Mouse (Mus musculus) embryonic stem cell, embryonic (primary cell): ENCODE measurements around the gene Arhgef3.

Experiments used
- CTCF ChIA-PET, 4 experiments: fragments of 300-600 bp in 2 of 4; fragments of 350-600 bp in 2 of 4; sonication (Branson Sonifier 250); formaldehyde crosslinking; loops; one replicate each; lab custom pipeline; 2022; ENCODE audit warnings: inconsistent platforms in 2 of 4; lab: Charles Lee
- POLR2A ChIA-PET, 4 experiments: fragments of 300-600 bp in 2 of 4; fragments of 350-600 bp in 2 of 4; sonication (Branson Sonifier 250); formaldehyde crosslinking; loops; one replicate each; lab custom pipeline; 2022; ENCODE audit warnings: antibody characterized with exemption in 4 of 4, inconsistent platforms in 1 of 4; lab: Charles Lee

The Arhgef3 gene

DNA sequence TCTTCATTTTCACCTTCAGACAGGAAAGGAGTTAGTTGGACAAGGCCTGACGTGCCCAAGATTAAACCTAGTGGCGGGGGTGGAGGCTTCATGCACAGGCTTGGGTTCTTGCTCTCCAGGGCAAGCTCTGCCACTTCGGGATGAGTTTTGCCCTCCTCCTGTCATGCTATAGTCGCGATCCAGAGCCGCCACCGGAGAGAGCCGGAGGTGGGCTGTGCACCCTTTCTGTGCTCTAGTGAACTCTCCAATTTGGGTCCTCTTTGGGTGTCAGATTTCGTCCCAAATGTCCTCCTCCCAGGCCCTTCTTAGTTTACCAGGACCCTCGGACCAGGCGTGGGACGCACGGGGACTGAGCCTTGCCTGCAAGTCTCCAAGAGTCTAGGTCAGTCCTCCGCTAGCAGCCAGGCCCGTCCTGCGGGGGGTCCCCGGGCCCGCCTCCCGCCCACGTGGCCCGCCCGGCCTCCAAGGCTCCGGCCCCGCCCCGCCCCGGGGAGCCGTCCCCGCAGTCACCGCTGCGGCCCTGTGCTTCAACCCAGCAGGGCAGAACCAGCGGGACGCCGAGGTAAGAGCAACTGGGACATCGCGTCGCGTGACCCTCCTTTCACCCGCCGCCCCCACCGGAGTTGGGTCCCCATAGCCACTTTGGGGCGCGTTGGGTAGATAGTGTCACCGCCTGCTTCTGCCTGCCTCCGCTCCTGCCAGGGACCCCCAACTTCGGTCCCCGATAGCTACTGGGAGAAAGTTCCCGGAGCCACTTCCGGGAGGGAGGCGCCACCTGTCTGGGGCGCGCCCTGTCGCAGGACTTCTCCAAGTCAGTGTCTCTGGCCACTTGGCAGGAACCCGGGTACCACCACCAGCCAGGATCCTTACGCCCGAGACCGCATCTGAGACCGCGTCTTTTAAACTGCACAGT lies at the start of gene Arhgef3:
Arhgef3 (plus strand) TSS at position 538 of the 913 bp plus-strand sequence.
- POLR2A ChIA-PET, result interaction anchor here in 2 of 4 experiments (0.7 to 3.0 kb wide), 15 partner anchors 10 to 314 kb away, joined by 3 to 11 read pairs (median 4); partner anchors contain the start of genes Fam208a (in 1 of the 2) and Il17rd (in 1 of the 2)
- CTCF ChIA-PET, result interaction anchor here in 2 of 4 experiments (0.5 to 1.8 kb wide), 6 partner anchors 18 to 136 kb away, joined by 3 to 5 read pairs (median 4); no protein-coding TSS in a partner anchor

DNA sequence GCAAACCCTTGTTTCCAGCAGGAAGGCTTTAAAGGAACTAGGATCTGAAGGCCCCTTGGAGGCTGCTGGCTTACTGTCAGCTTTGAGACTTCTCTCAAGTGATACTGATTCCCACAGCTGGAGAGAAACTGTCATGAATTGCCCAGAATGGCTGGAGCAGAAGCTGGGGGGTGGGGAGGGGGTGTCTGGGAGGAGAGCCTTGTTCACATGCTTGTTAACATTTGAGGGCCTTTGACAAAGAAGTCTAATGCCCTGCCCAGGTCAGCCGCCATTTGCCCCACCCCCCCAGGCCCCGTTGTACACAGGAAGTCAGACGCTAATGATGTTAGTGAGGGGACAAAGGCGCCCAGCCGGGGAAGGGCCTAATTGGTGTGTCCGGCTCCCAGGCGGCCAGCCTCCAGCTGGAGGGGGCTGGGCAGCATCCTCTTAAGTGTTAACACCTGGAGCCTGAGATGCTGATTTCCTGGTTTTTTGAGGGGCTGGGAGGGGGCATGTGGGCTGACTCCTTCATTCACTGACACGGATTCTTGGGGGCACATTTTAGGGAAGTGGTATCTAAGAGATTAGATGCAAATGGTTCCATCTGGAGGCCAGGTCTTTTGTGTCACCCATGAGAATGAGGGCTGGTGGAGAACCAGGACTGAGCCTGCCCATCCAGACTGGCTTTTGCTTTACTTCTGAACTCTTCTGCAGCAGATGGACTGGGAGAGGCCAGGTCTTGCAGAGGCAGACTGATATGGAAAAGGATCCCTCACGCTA lies 48.3 kb upstream of the Arhgef3 start:
- ChIA-PET POLR2A (interaction anchor here (0.5 to 11.9 kb wide), 29 partner anchors 7 to 1410 kb away, joined by 3 to 196 read pairs (median 4); partner anchors contain the start of genes Il17rd (in 3 of the 4) and Pde12 (in 1 of the 4)), CTCF (interaction anchor here in 3 of 4 experiments (0.7 to 1.5 kb wide), 7 partner anchors 12 to 97 kb away, joined by 3 to 7 read pairs (median 3); no protein-coding TSS in a partner anchor)

DNA sequence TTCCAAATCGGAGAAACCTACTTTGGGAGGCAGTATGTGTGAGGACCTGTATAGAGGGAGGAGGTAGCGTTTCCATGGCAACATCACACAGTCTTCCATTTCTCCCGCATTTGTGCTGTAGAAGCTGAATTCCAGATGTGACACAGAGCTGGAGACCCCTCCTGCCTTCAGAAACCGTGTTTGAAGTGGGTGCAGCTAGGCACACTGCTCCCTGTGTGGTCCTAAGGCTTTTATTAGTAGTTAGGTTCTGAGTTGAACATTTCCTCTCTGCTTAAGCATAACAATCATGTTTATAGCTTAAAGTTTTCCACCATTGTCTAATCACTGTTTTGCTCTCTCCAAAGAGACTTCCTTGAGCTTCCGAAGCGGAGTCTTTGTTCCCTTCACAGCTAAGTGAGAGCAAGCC lies 46.8 kb upstream of the Arhgef3 start:
- ChIA-PET CTCF (interaction anchor here (0.6 to 5.6 kb wide), 16 partner anchors 9 to 274 kb away, joined by 3 to 30 read pairs (median 4); no protein-coding TSS in a partner anchor), POLR2A (interaction anchor here (0.6 to 11.9 kb wide), 41 partner anchors 8 to 602 kb away, joined by 3 to 196 read pairs (median 5); partner anchors contain the start of genes Il17rd (in 4 of the 4), Appl1 (in 1 of the 4) and Fam208a (in 1 of the 4))

DNA sequence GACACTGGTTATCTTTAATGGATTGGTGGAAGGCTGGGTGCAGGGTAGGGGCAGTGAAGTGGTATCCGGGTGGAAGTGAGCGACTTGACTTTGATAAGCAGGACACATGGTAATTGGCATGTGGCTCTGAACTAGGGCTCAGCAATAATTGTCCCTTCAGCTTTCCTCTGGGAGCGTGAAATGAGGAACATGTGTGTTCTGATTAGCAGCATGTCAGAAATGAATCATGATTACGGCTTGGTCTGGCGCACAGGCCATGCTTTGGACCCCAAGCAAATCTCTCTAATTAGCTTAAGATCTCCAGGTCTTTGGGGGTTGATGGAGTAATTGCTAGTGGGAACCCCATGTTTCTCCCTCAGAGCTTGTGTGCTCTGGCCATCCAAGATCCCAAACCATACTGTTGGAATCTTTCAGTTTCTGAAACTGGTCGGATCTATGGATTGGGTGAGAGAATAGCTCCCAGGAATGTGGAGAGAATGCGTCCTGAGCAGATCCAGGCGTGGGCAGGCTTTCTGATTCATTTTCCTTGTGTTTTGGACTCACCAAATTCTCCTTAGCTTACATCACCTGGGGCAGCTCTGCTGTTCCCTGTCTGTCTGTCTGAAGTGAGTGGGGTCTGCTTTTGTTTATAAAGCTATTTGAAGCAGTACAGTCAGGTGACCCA lies 45.1 kb upstream of the Arhgef3 start:
- CTCF ChIA-PET, result interaction anchor here in 2 of 4 experiments (2.4 to 5.6 kb wide), 2 partner anchors 27 kb away, joined by 9 to 30 read pairs; no protein-coding TSS in a partner anchor
- POLR2A ChIA-PET, result interaction anchor here in 2 of 4 experiments (0.8 to 11.9 kb wide), 18 partner anchors 10 to 603 kb away, joined by 3 to 196 read pairs (median 4); partner anchors contain the start of gene Il17rd (in 2 of the 2)

DNA sequence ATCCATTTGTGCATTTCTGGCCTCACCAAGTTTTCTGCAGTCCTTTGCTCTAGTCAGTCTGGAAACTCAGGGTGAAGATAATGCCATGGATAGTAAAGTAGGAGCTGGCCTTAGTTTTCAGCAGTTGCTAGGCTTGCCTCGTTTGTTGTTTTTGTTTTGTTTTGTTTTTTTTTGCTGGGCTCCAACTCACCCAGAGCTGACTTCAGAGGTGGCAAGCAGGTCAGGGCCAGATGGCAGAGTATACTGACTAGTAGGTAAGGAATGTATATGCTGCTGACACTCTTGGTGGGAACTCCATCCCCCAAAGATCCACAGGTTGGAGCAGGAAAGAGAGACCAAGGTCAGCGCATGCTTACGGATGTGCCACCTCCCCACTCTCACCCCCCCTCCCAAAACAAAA lies 44.6 kb upstream of the Arhgef3 start:
- CTCF ChIA-PET, result interaction anchor here in 2 of 4 experiments (1.3 to 5.6 kb wide), 4 partner anchors 26 to 41 kb away, joined by 3 to 30 read pairs (median 10); no protein-coding TSS in a partner anchor
- POLR2A ChIA-PET, result interaction anchor here in 3 of 4 experiments (0.6 to 11.9 kb wide), 23 partner anchors 9 to 602 kb away, joined by 3 to 196 read pairs (median 4); partner anchors contain the start of genes Il17rd (in 2 of the 3) and Fam208a (in 1 of the 3)

DNA sequence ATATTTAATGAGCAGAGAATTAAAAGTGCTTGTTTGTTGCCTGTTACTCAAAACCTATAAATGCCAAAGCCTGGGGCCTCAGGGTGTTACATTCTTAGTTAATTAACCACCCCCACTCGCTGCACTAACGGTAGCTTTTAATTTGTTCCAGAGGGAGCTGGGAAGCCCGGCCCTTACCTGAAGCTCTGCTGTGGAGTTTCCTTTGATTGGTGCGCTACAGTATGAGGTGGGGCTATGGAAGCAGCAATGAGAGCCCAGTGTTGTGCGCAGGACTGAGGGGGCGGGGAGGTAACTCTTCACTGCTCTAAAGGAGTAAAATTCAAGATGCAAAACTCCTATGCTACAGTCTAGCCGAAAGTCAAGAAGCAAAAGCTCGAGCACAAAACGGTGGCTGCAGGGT lies 43.9 kb upstream of the Arhgef3 start:
- CTCF ChIA-PET, result interaction anchor here in 3 of 4 experiments (1.3 to 5.6 kb wide), 5 partner anchors 26 to 41 kb away, joined by 3 to 30 read pairs (median 9); no protein-coding TSS in a partner anchor
- POLR2A ChIA-PET, result interaction anchor here in 3 of 4 experiments (0.5 to 11.9 kb wide), 23 partner anchors 9 to 591 kb away, joined by 3 to 196 read pairs (median 5); partner anchors contain the start of genes Il17rd (in 2 of the 3) and Fam208a (in 1 of the 3)

DNA sequence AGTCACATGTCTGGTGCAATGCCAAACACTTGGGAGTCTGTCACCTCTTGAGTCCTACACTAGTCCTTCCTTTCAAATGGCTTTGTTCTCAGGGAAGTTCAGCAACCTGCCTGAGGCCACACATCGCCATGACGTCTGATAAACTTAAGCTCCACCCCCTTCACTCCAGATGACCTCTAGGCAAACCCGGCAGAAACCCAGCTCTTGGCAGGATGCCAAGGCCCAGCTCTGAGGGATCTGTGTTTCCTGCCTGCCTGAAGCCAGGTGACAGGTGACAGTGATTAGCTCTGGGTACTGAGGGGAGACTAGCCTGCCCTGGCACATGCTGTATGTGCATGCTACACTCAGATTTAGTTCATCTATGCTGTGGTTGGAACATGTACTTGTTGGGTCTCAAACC lies 42.7 kb upstream of the Arhgef3 start:
- CTCF ChIA-PET, result interaction anchor here in 3 of 4 experiments (0.7 to 5.6 kb wide), 8 partner anchors 24 to 42 kb away, joined by 3 to 30 read pairs (median 4); partner anchors contain the start of gene Il17rd (in 2 of the 3)

DNA sequence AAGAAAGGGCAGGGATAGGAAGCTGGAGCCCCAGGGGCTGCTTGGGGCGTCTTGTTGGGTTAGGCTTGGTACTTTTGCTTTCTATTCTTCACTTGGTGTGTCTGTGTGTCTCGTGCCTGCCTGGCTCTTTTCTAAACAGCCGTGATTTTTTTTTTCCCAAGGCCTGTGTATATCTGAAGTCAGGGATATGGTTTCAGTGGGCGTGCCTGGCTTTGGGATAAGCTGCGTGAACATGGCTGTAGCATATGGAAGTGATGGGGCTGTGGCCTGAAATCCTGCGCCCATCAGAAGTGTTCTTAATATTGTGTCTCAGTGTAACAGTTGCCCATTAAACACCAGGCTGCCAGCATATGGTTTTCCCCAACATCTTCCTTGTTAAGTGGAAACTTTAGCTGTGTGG lies 39.6 kb upstream of the Arhgef3 start:
- CTCF ChIA-PET, result no interaction called here
- POLR2A ChIA-PET, result interaction anchor here in 3 of 4 experiments (0.6 to 11.9 kb wide), 7 partner anchors 12 to 34 kb away, joined by 3 to 196 read pairs (median 108); partner anchors contain the start of gene Il17rd (in 2 of the 3)

More for the DNA sequence above, 42.7 kb upstream of the Arhgef3 start:
- POLR2A ChIA-PET, result interaction anchor here in 3 of 4 experiments (0.5 to 11.9 kb wide), 36 partner anchors 9 to 537 kb away, joined by 3 to 196 read pairs (median 4); partner anchors contain the start of genes Il17rd (in 3 of the 3), Fam208a (in 2 of the 3), Pde12 (in 2 of the 3) and Slmap (in 1 of the 3)

DNA sequence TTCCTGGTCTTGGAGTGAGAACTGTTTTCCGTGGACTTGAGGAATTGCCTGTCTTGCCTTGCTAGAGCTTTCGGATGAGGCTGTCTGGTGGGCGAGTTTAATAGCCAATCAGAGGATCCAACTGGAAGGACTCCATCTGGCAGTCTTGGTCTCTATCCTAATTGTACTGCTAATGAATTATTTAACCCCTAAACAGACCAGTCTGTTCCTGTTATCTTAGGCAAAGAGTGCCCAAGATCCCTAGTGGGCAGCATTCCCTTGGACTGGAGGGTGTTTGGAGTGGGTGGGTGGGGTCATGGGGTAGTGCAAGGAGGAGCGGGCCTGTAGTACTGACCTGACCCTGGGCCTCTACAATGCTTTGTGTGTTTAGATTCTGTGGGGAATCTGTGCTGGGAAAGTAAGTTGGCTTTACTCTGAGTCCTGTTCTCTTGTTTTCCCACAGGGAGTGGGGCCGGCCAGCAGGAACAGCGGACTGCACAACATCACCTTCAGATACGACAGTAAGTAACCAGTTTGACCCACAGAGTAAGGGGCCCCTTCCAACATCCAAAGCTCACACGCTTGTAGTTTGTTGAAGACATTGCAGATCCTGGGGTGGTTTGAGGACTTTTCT lies 38.7 kb upstream of the Arhgef3 start:
- CTCF ChIA-PET, result interaction anchor here in 1 of 4 experiments (1.3 kb wide), 1 partner anchor 46 kb away, joined by 6 read pairs; no protein-coding TSS in a partner anchor
- POLR2A ChIA-PET, result interaction anchor here in 3 of 4 experiments (0.6 to 11.9 kb wide), 9 partner anchors 8 to 659 kb away, joined by 3 to 133 read pairs (median 7); partner anchors contain the start of gene Il17rd (in 1 of the 3)

DNA sequence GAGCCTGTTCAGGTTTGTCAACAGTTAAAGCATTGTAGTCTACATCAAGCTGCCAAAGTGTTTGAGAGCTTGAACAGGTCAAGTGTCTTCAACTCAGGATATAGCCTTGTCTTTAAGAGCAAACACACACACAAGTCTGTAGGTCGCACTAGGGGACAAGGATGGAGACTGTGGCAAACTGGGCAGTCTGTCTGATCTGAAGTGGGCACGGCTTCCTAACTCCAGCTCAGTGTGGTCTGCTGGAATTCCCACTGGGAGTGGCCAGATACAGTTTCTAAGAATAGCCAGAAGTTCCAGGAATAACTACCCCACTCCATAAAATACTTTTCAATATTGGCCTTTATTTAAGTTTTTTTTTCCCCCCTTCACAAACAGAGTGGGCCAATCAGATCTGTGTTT lies 38.2 kb upstream of the Arhgef3 start:
- CTCF ChIA-PET, result interaction anchor here in 1 of 4 experiments (1.3 kb wide), 1 partner anchor 47 kb away, joined by 6 read pairs; no protein-coding TSS in a partner anchor
- POLR2A ChIA-PET, result interaction anchor here in 2 of 4 experiments (0.9 to 11.3 kb wide), 7 partner anchors 8 to 37 kb away, joined by 4 to 108 read pairs (median 6); partner anchors contain the start of gene Il17rd (in 1 of the 2)

DNA sequence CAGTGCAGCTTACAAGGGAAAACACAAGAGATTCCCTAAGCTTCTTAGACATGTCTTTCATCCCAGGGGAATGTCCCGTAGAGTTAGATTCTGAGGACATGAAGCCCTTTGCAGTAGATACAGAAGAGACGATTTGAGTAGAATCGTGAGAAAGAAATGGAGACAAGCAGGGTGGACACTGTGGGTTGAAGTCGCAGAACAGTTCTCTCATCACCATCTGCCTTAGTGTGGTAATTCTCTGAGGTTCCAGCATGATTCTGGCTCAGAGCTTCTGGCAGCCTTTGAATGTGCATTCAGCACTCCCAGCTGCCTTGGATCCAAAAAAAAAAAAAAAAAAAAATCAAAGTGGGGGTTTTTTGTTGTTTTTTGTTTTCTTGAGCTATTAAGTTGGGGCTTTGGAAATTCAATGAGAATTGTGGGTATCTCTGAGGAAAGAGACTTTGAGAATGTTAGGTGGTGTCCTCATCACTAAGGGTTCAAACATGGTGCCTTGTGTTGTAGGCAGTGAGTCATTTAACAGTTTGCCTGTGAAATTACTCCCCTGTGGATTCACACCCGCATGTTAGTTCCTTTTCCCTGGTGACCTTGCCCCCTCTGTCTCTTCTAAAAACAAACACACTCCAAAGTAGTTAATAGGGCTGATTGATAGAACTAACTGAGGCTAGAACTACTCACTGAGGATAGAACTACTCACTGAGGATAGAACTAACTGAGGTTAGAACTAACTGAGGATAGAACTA lies 33.0 kb upstream of the Arhgef3 start:
- ChIA-PET POLR2A (interaction anchor here in 3 of 4 experiments (0.6 to 1.5 kb wide), 10 partner anchors 10 to 675 kb away, joined by 3 to 5 read pairs (median 3); no protein-coding TSS in a partner anchor), CTCF (interaction anchor here in 3 of 4 experiments (0.6 to 1.2 kb wide), 3 partner anchors 14 to 22 kb away, joined by 3 to 4 read pairs (median 3); no protein-coding TSS in a partner anchor)

DNA sequence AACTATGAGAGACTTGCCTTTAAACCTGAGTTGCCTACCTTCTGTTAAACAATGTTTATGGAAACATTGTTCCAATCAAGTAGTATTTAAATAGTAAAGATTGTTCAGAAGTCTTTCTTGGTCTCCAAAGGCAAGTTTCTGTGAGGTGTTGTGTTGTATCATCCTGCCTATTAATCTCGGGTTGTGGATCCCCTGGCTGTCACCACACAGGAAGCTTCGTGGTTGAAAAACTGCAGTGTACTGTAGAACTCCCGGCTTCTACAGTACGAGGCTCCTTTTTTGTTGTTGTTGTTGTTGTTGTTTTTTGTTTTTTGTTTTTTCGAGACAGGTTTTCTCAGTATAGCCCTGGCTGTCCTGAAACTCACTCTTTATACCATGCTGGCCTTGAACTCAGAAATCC lies 29.2 kb upstream of the Arhgef3 start:
- ChIA-PET POLR2A (interaction anchor here in 3 of 4 experiments (1.0 to 4.7 kb wide), 7 partner anchors 8 to 46 kb away, joined by 3 to 21 read pairs (median 6); partner anchors contain the start of gene Il17rd (in 1 of the 3)), CTCF (interaction anchor here in 3 of 4 experiments (0.5 to 3.3 kb wide), 6 partner anchors 9 to 945 kb away, joined by 3 to 8 read pairs (median 4); no protein-coding TSS in a partner anchor)

DNA sequence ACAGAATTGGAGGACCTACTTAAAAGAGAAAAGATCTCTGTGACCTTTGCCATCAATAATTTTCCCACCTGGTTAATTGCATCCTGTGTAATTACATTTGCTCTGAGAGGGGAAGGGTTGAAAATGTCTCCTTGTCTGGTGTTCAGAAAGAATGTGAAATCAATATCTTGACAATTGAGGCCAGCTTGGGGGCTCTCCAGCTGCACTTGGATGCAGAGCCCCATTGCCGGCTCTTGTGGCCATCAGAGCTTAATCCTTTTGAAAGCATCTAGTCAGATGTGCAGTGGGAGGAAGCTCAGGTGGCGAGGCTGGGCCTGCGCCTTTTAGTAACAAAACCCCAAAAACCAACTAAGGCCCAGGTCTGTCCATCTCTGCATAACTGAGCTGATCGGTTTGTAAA lies 28.7 kb upstream of the Arhgef3 start:
- POLR2A ChIA-PET, result interaction anchor here in 3 of 4 experiments (0.7 to 4.7 kb wide), 9 partner anchors 8 to 52 kb away, joined by 3 to 21 read pairs (median 6); partner anchors contain the start of gene Il17rd (in 1 of the 3)

DNA sequence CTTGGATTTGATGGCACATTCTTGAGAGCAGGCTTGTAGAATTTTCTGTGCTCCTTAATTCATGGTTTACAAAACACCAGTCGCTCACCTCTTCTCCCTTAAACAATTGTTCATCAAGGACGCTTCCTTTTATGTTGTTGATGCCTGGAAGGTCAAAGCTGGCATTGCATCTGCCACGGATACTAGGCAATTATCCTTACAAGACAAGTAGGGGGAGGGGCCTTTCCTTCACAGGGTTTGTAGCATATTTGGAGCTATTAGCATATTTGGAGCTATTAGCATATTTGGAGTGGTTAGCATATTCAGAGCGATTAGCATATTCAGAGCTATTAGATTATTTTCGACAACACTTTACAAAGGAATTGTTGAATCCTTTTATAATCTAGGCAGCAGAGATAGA lies 20.5 kb upstream of the Arhgef3 start:
- ChIA-PET CTCF (interaction anchor here (0.6 to 5.9 kb wide), 19 partner anchors 9 to 396 kb away, joined by 3 to 154 read pairs (median 4); partner anchors contain the start of gene Il17rd (in 1 of the 4)), POLR2A (interaction anchor here (0.6 to 7.6 kb wide), 44 partner anchors 9 to 589 kb away, joined by 3 to 131 read pairs (median 4); partner anchors contain the start of genes Il17rd (in 2 of the 4), Appl1 (in 1 of the 4), Arhgef3 (in 1 of the 4) and Fam208a (in 1 of the 4))

More for the DNA sequence above, 28.7 kb upstream of the Arhgef3 start:
- CTCF ChIA-PET, result interaction anchor here (0.5 to 3.3 kb wide), 7 partner anchors 9 to 945 kb away, joined by 3 to 8 read pairs (median 4); no protein-coding TSS in a partner anchor
